Mouse (Mus musculus) heart, embryonic 15.5 days (tissue): Measurements from ENCODE around the gene 2610528J11Rik. TPM values are rescaled to one million over a fixed set of nuclear protein-coding genes. Genes with fewer than 3 reads are reported as not detected.

Experiments used
- ATAC-seq: fragments of 200-750 bp; cut with Nextera tagmentation; replicated peaks from 2 replicates; pipeline ENCODE4 v1.8.0; 2017; ENCODE audit warnings: low read depth, moderate TSS enrichment; ENCODE audit not compliant: insufficient number of reproducible peaks, insufficient read depth, low FRiP score
- H3K27ac ChIP-seq: fragments of 300-500 bp; sonication (generic); 2 replicates; pipeline ENCODE4 v1.5.1; 2015; ENCODE audit warnings: mild to moderate bottlenecking, inconsistent platforms
- H3K27me3 ChIP-seq: fragments of 300-500 bp; sonication (generic); 2 replicates; pipeline ENCODE4 v1.6.1; 2015; ENCODE audit warnings: inconsistent platforms
- H3K36me3 ChIP-seq: fragments of 300-500 bp; sonication (generic); 2 replicates; pipeline ENCODE4 v1.6.1; 2015; ENCODE audit warnings: mild to moderate bottlenecking, inconsistent platforms
- H3K4me1 ChIP-seq: fragments of 300-500 bp; sonication (generic); replicated peaks from 2 replicates; pipeline ENCODE4 v1.6.1; 2015; ENCODE audit warnings: inconsistent platforms
- H3K4me2 ChIP-seq: fragments of 300-500 bp; sonication (generic); 2 replicates; pipeline ENCODE4 v1.6.1; 2015; ENCODE audit warnings: inconsistent platforms, mild to moderate bottlenecking, moderate library complexity
- H3K4me3 ChIP-seq: fragments of 300-500 bp; sonication (generic); 2 replicates; pipeline ENCODE4 v1.5.1; 2015; ENCODE audit warnings: mild to moderate bottlenecking, inconsistent platforms
- H3K9ac ChIP-seq: fragments of 300-500 bp; sonication (generic); 2 replicates; pipeline ENCODE4 v1.6.1; 2015; ENCODE audit warnings: mild to moderate bottlenecking, inconsistent platforms
- H3K9me3 ChIP-seq: fragments of 300-500 bp; sonication (generic); replicated peaks from 2 replicates; pipeline ENCODE4 v1.6.1; 2016; ENCODE audit warnings: inconsistent platforms
- WGBS: fragments of 180-500 bp; shearing (Covaris S2); methylation state at CpG from one replicate; pipeline ENCODE4 v1.1.7; 2015; ENCODE audit warnings: mixed read lengths; 5-methylcytosine and 5-hydroxymethylcytosine counted together
- polyA plus RNA-seq: library from polyadenylated mRNA; unstranded; fragments of >200 nt; fragmentation: Nextera tagmentation; extraction: Ambion mirVana; gene quantifications from 2 replicates; pipeline ENCODE4 v1.2.1, GENCODE M21; 2015

The 2610528J11Rik gene
- polyA plus RNA-seq, 1 experiment from 2014 or later: 0.48 TPM

- Histone ChIP-seq H3K36me3 (no peaks in the 10 kb centered on the region), H3K27me3 (peaks cover 8% of the 10 kb centered on the region; the same call in 1 of the 2 replicates), H3K4me3 (no peak overlapping the region), H3K4me2 (no peak overlapping the region), H3K4me1 (peaks cover 15% of the 10 kb centered on the region), H3K9ac (no peak overlapping the region), H3K9me3 (no peaks in the 10 kb centered on the region), H3K27ac (no peak overlapping the region)
- 64% methylated on average over 5 of the region's 5 CpGs for WGBS
- no peak for ATAC-seq
These were observed 8.6 kb upstream of the 2610528J11Rik start for GRCm38 (mm10) chr4:118518208-118518607.

- no peak for ATAC-seq
- H3K4me3 ChIP-seq: no peak overlapping the region
- H3K36me3 ChIP-seq: no peaks in the 10 kb centered on the region
- no peak overlapping the region for H3K9ac ChIP-seq
- H3K27me3 ChIP-seq: no peaks in the 10 kb centered on the region
- no peak overlapping the region for H3K27ac ChIP-seq
- H3K4me2 ChIP-seq: no peak overlapping the region
- H3K9me3 ChIP-seq: no peaks in the 10 kb centered on the region
- 85% methylated on average over 7 of the region's 7 CpGs for WGBS
- peaks cover 10% of the 10 kb centered on the region for H3K4me1 ChIP-seq
These were observed 4.6 kb upstream of the 2610528J11Rik start for GRCm38 (mm10) chr4:118522248-118522647.

- WGBS: 52% methylated on average over 7 of the region's 7 CpGs
- Histone ChIP-seq H3K4me1 (0 out of 2 replicates have a peak, but pooled peaks cover 7% of the 10 kb centered on the region), H3K4me3 (no peak overlapping the region), H3K27me3 (0 out of 2 replicates have a peak, but pooled peaks cover 5% of the 10 kb centered on the region), H3K27ac (no peak overlapping the region), H3K9me3 (no peaks in the 10 kb centered on the region), H3K36me3 (no peaks in the 10 kb centered on the region), H3K4me2 (no peak overlapping the region), H3K9ac (no peak overlapping the region)
- no peak for ATAC-seq
These were observed 2.8 kb upstream of the 2610528J11Rik start for GRCm38 (mm10) chr4:118523976-118524375.

- Histone ChIP-seq H3K9me3 (no peaks in the 10 kb centered on the region), H3K27me3 (0 out of 2 replicates have a peak, but pooled peaks cover 5% of the 10 kb centered on the region), H3K4me3 (no peak overlapping the region), H3K4me2 (no peak overlapping the region), H3K4me1 (0 out of 2 replicates have a peak, but pooled peaks cover 7% of the 10 kb centered on the region), H3K36me3 (no peaks in the 10 kb centered on the region), H3K9ac (no peak overlapping the region), H3K27ac (no peak overlapping the region)
- no peak for ATAC-seq
- 68% methylated on average over 3 of the region's 3 CpGs for WGBS
These were observed 1.0 kb upstream of the 2610528J11Rik start for GRCm38 (mm10) chr4:118525779-118526178.

- 0 out of 2 replicates have a peak, but pooled peaks cover 5% of the 10 kb centered on the region for H3K27me3 ChIP-seq
- no peak overlapping the region for H3K4me3 ChIP-seq
- H3K27ac ChIP-seq: no peak overlapping the region
- H3K9ac ChIP-seq: no peak overlapping the region
- H3K4me2 ChIP-seq: peak overlapping the region; percentile 11; the same call in 1 of the 2 replicates
- H3K4me1 ChIP-seq: 0 out of 2 replicates have a peak, but pooled peaks cover 7% of the 10 kb centered on the region
- H3K9me3 ChIP-seq: no peaks in the 10 kb centered on the region
- WGBS: 40% methylated on average over 5 of the region's 5 CpGs
- no peak for ATAC-seq
- H3K36me3 ChIP-seq: no peaks in the 10 kb centered on the region
These were observed 509 bp downstream of the 2610528J11Rik start for GRCm38 (mm10) chr4:118527335-118527681.

- Histone ChIP-seq H3K4me3 (no peak overlapping the region), H3K4me1 (0 out of 2 replicates have a peak, but pooled peaks cover 7% of the 10 kb centered on the region), H3K4me2 (no peak overlapping the region; the same call in 1 of the 2 replicates), H3K27me3 (0 out of 2 replicates have a peak, but pooled peaks cover 5% of the 10 kb centered on the region), H3K9me3 (no peaks in the 10 kb centered on the region), H3K9ac (no peak overlapping the region), H3K27ac (no peak overlapping the region), H3K36me3 (no peaks in the 10 kb centered on the region)
- ATAC-seq: no peak
- 81% methylated on average over 6 of the region's 6 CpGs for WGBS
These were observed 921 bp downstream of the 2610528J11Rik start for GRCm38 (mm10) chr4:118527720-118528119.

- Histone ChIP-seq H3K4me3 (no peak overlapping the region), H3K36me3 (no peaks in the 10 kb centered on the region), H3K9ac (no peak overlapping the region), H3K27me3 (peaks cover 18% of the 10 kb centered on the region; the same call in 1 of the 2 replicates), H3K4me2 (no peak overlapping the region), H3K4me1 (no peaks in the 10 kb centered on the region), H3K27ac (no peak overlapping the region), H3K9me3 (no peaks in the 10 kb centered on the region)
- ATAC-seq: no peak
- 56% methylated on average over 5 of the region's 5 CpGs for WGBS
These were observed 5.9 kb downstream of the 2610528J11Rik start for GRCm38 (mm10) chr4:118532663-118533062.

GRCm38 (mm10) chr4:118533156-118533555 is 6.4 kb downstream of the 2610528J11Rik start:
- Histone ChIP-seq H3K9ac (no peak overlapping the region), H3K27me3 (peaks cover 16% of the 10 kb centered on the region; the same call in 1 of the 2 replicates), H3K4me1 (no peaks in the 10 kb centered on the region), H3K9me3 (no peaks in the 10 kb centered on the region), H3K4me2 (no peak overlapping the region), H3K27ac (no peak overlapping the region), H3K4me3 (no peak overlapping the region), H3K36me3 (no peaks in the 10 kb centered on the region)
- no peak for ATAC-seq
- 61% methylated on average over 3 of the region's 4 CpGs for WGBS

GRCm38 (mm10) chr4:118533605-118534004 is 6.8 kb downstream of the 2610528J11Rik start:
- Histone ChIP-seq H3K36me3 (no peaks in the 10 kb centered on the region), H3K27me3 (peaks cover 14% of the 10 kb centered on the region; the same call in 1 of the 2 replicates), H3K27ac (no peak overlapping the region), H3K4me3 (no peak overlapping the region), H3K4me1 (no peaks in the 10 kb centered on the region), H3K9ac (no peak overlapping the region), H3K4me2 (no peak overlapping the region), H3K9me3 (no peaks in the 10 kb centered on the region)
- ATAC-seq: no peak
- WGBS: 84% methylated on average over 7 of the region's 7 CpGs

- H3K4me2 ChIP-seq: no peak overlapping the region
- no peak overlapping the region for H3K9ac ChIP-seq
- WGBS: 78% methylated on average over 6 of the region's 6 CpGs
- H3K4me1 ChIP-seq: no peaks in the 10 kb centered on the region
- H3K4me3 ChIP-seq: no peak overlapping the region
- H3K27ac ChIP-seq: no peak overlapping the region
- no peaks in the 10 kb centered on the region for H3K36me3 ChIP-seq
- no peak for ATAC-seq
- H3K9me3 ChIP-seq: no peaks in the 10 kb centered on the region
- peaks cover 19% of the 10 kb centered on the region for H3K27me3 ChIP-seq
These were observed 8.8 kb downstream of the 2610528J11Rik start for GRCm38 (mm10) chr4:118535610-118536009.

GRCm38 (mm10) chr4:118537801-118538200 is 11.0 kb downstream of the 2610528J11Rik start:
- Histone ChIP-seq H3K9ac (no peak overlapping the region), H3K27me3 (peaks cover 32% of the 10 kb centered on the region), H3K27ac (no peak overlapping the region), H3K4me1 (no peaks in the 10 kb centered on the region), H3K4me2 (no peak overlapping the region), H3K4me3 (no peak overlapping the region), H3K36me3 (no peaks in the 10 kb centered on the region), H3K9me3 (no peaks in the 10 kb centered on the region)
- no peak for ATAC-seq
- WGBS: 28% methylated on average over 6 of the region's 6 CpGs

GRCm38 (mm10) chr4:118539904-118540303 is 13.1 kb downstream of the 2610528J11Rik start:
- no peak for ATAC-seq
- no peak overlapping the region for H3K27ac ChIP-seq
- H3K27me3 ChIP-seq: peaks cover 29% of the 10 kb centered on the region
- 41% methylated on average over 10 of the region's 10 CpGs for WGBS
- no peaks in the 10 kb centered on the region for H3K36me3 ChIP-seq
- H3K4me3 ChIP-seq: no peak overlapping the region
- H3K9me3 ChIP-seq: no peaks in the 10 kb centered on the region
- no peak overlapping the region for H3K4me2 ChIP-seq
- H3K4me1 ChIP-seq: peaks cover 12% of the 10 kb centered on the region
- no peak overlapping the region for H3K9ac ChIP-seq
